Mouse (Mus musculus) B cell, adult 62 days (primary cell): Measurements from ENCODE around the gene Npdc1. TPM values are rescaled to one million over a fixed set of nuclear protein-coding genes. Genes with fewer than 3 reads are reported as not detected.

Source experiments
- total RNA-seq: library from RNA; stranded (reverse); gene quantifications from 4 replicates; pipeline ENCODE4 v1.2.4, GENCODE M21; 2023

Gene Npdc1
- not detected in 4 replicates for total RNA-seq

GRCm38 (mm10) chr2:25399051-25399450, at the start of gene Npdc1:
Gene Npdc1 (plus strand): TSS chr2:25399351.

GRCm38 (mm10) chr2:25356208-25357079, 42.7 kb upstream of the Npdc1 start, which contains the start of gene Dpp7:
Gene Dpp7 (minus strand): TSS chr2:25356359.

GRCm38 (mm10) chr2:25365091-25365761, 33.9 kb upstream of the Npdc1 start, which contains the start of gene Uap1l1:
Gene Uap1l1 (minus strand): TSS chr2:25365682.

GRCm38 (mm10) chr2:25371764-25372643, 27.1 kb upstream of the Npdc1 start, which contains the start of gene Sapcd2:
Gene Sapcd2 (plus strand): TSS chr2:25372321.

GRCm38 (mm10) chr2:25395721-25396596, 3.2 kb upstream of the Npdc1 start, which contains the start of gene Entpd2:
Gene Entpd2 (plus strand): TSS chr2:25395874.

GRCm38 (mm10) chr2:25422587-25423410, 23.6 kb downstream of the Npdc1 start, which contains the start of gene Fut7:
Gene Fut7 (plus strand): TSS chr2:25423267.

GRCm38 (mm10) chr2:25428442-25429236, 29.5 kb downstream of the Npdc1 start, which contains the start of gene Abca2:
Gene Abca2 (plus strand): TSS chr2:25428703.

GRCm38 (mm10) chr2:25456205-25456953, 57.2 kb downstream of the Npdc1 start, which contains the start of gene Clic3:
Gene Clic3 (plus strand): TSS chr2:25456838.

Other genes starting within 250 kb of the Npdc1 start
- 5.2 to 8.3 TPM (median 7.2 TPM) in 4 replicates for gene Nrarp, start 218.6 kb upstream of the Npdc1 start, total RNA-seq
- gene Tor4a, start 202.5 kb upstream of the Npdc1 start, total RNA-seq = 29.8 to 31.9 TPM (median 30.9 TPM) in 4 replicates
- 71.6 to 75.6 TPM (median 72.5 TPM) in 4 replicates for gene Nelfb, start 187.9 kb upstream of the Npdc1 start, total RNA-seq
- gene Stpg3, start 184.7 kb upstream of the Npdc1 start, total RNA-seq = not detected in 4 replicates
- gene Fam166a, start 180.6 kb upstream of the Npdc1 start, total RNA-seq = 0.89 TPM in 1 of 4 replicates, not detected in the others
- 101 to 123 TPM (median 110 TPM) in 4 replicates for gene Tubb4b, start 174.6 kb upstream of the Npdc1 start, total RNA-seq
- not detected in 4 replicates for gene Slc34a3, start 165.0 kb upstream of the Npdc1 start, total RNA-seq
- gene Rnf224, start 162.6 kb upstream of the Npdc1 start, total RNA-seq = not detected in 4 replicates
- gene Rnf208, start 157.1 kb upstream of the Npdc1 start, total RNA-seq = not detected in 4 replicates
- not detected in 4 replicates for gene Cysrt1, start 156.9 kb upstream of the Npdc1 start, total RNA-seq
- gene AL732309.1, start 152.5 kb upstream of the Npdc1 start, total RNA-seq = 4.6 to 12.8 TPM (median 6.9 TPM) in 4 replicates
- gene Tmem203, start 143.9 kb upstream of the Npdc1 start, total RNA-seq = 18.8 to 26.6 TPM (median 24.1 TPM) in 4 replicates
- 13.6 to 20.3 TPM (median 14.4 TPM) in 4 replicates for gene Tprn, start 136.7 kb upstream of the Npdc1 start, total RNA-seq
- 30.8 to 37.7 TPM (median 35.7 TPM) in 4 replicates for gene Ssna1, start 126.9 kb upstream of the Npdc1 start, total RNA-seq
- gene Anapc2, start 126.9 kb upstream of the Npdc1 start, total RNA-seq = 101 to 113 TPM (median 107 TPM) in 4 replicates
- gene Tmem210, start 111.2 kb upstream of the Npdc1 start, total RNA-seq = not detected in 4 replicates
- gene Lrrc26, start 109.4 kb upstream of the Npdc1 start, total RNA-seq = not detected in 4 replicates
- gene Grin1, start 80.2 kb upstream of the Npdc1 start, total RNA-seq = not detected in 4 replicates
- gene Man1b1, start 67.0 kb upstream of the Npdc1 start, total RNA-seq = 39.7 to 50.0 TPM (median 47.1 TPM) in 4 replicates
- 41.2 to 46.3 TPM (median 43.4 TPM) in 4 replicates for gene Dpp7, start 43.0 kb upstream of the Npdc1 start, total RNA-seq
- 22.5 to 35.7 TPM (median 25.5 TPM) in 4 replicates for gene Uap1l1, start 33.7 kb upstream of the Npdc1 start, total RNA-seq
- 0.48 to 0.85 TPM in 2 of 4 replicates, not detected in the others for gene Sapcd2, start 27.0 kb upstream of the Npdc1 start, total RNA-seq
- not detected in 4 replicates for gene Entpd2, start 3.5 kb upstream of the Npdc1 start, total RNA-seq
- gene Fut7, start 23.9 kb downstream of the Npdc1 start, total RNA-seq = not detected in 4 replicates
- 44.9 to 53.9 TPM (median 49.1 TPM) in 4 replicates for gene Abca2, start 29.4 kb downstream of the Npdc1 start, total RNA-seq
- gene Clic3, start 57.5 kb downstream of the Npdc1 start, total RNA-seq = 0.83 TPM in 1 of 4 replicates, not detected in the others
- 115 to 135 TPM (median 127 TPM) in 4 replicates for gene Paxx, start 61.7 kb downstream of the Npdc1 start, total RNA-seq
- gene Ptgds, start 70.7 kb downstream of the Npdc1 start, total RNA-seq = not detected in 4 replicates
- gene Lcn12, start 94.6 kb downstream of the Npdc1 start, total RNA-seq = not detected in 4 replicates
- gene Fbxw5, start 101.4 kb downstream of the Npdc1 start, total RNA-seq = 64.9 to 78.2 TPM (median 70.7 TPM) in 4 replicates
- 1.1 TPM in 1 of 4 replicates, not detected in the others for gene C8g, start 102.4 kb downstream of the Npdc1 start, total RNA-seq
- gene Traf2, start 147.6 kb downstream of the Npdc1 start, total RNA-seq = 56.9 to 61.5 TPM (median 58.0 TPM) in 4 replicates
- 109 to 125 TPM (median 115 TPM) in 4 replicates for gene Edf1, start 158.5 kb downstream of the Npdc1 start, total RNA-seq
- 0.77 to 2.4 TPM (median 1.5 TPM) in 4 replicates for gene Mamdc4, start 175.5 kb downstream of the Npdc1 start, total RNA-seq
- 16.1 to 21.8 TPM (median 17.6 TPM) in 4 replicates for gene Phpt1, start 175.9 kb downstream of the Npdc1 start, total RNA-seq
- 0.24 to 0.38 TPM (median 0.37 TPM) in 3 of 4 replicates, not detected in the other for gene Ajm1, start 182.4 kb downstream of the Npdc1 start, total RNA-seq
- 102 to 112 TPM (median 109 TPM) in 4 replicates for gene Rabl6, start 209.2 kb downstream of the Npdc1 start, total RNA-seq
- not detected in 4 replicates for gene Ccdc183, start 218.3 kb downstream of the Npdc1 start, total RNA-seq
- 0.78 to 2.9 TPM (median 2.4 TPM) in 4 replicates for gene Tmem141, start 222.7 kb downstream of the Npdc1 start, total RNA-seq
- 4.1 to 8.3 TPM (median 5.8 TPM) in 4 replicates for gene Fcna, start 228.7 kb downstream of the Npdc1 start, total RNA-seq